Mouse (Mus musculus) lung, postnatal 0 days (tissue): ENCODE data around the gene Gas2.

Source experiments
- CTCF ChIP-seq: IDR thresholded peaks from 2 replicates; pipeline ENCODE4 v1.5.1; 2016; ENCODE audit warnings: antibody characterized with exemption, mild to moderate bottlenecking
- EP300 ChIP-seq: IDR thresholded peaks from 2 replicates; pipeline ENCODE4 v1.6.1; 2016; ENCODE audit warnings: antibody characterized with exemption, mild to moderate bottlenecking, control low read depth

DNA sequence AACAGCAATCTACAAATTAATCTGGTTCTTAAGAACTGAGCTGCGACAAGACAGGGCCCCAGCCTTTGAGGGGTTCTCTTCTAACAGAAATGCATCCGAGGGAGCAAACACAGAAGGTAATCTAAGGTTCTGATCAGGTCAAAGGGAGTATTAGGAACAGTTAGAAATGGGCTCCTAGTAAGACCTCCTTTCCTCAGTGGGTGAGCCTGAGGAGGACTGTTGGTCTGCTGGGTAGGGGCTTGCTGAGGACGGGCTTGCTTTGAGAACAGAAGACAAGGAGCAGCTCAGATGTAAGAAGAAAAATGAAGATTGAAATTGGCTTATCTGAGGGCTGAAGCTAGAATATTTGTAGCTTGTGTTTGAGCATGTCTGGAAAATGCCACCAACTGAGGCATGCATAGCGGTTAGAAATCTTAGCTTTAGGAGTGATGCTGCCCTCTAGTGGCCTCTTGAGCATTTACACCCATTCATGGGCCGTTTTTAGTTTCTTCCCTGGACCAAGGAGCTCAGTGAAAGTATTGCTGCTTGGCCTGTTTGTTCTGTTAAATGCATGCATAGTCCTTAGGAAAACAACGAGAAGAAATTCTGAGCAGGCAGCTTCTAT lies 110.5 kb downstream of the Gas2 start:
- peak; percentile 87 for TF ChIP-seq CTCF
- no peak for TF ChIP-seq EP300
